Mouse (Mus musculus) liver, embryonic 13.5 days (tissue): ENCODE measurements around the gene Fgfr2. TPM values are rescaled to one million over a fixed set of nuclear protein-coding genes. Genes with fewer than 3 reads are reported as not detected.

ENCODE experiments used
- ATAC-seq: fragments of 200-750 bp; cut with Nextera tagmentation; 2 replicates; pipeline ENCODE4 v1.8.0; 2017; ENCODE audit warnings: low read depth, mild to moderate bottlenecking, moderate number of reproducible peaks, moderate library complexity
- DNase-seq: peaks from one replicate; pipeline ENCODE4 v3.0.0; 2022
- H3K27ac ChIP-seq: fragments of 300-500 bp; sonication (generic); 2 replicates; pipeline ENCODE4 v1.5.1; 2015; ENCODE audit warnings: moderate library complexity, mild to moderate bottlenecking, inconsistent platforms
- H3K27me3 ChIP-seq: fragments of 300-500 bp; sonication (generic); 2 replicates; pipeline ENCODE4 v1.6.1; 2015; ENCODE audit warnings: mild to moderate bottlenecking, inconsistent platforms
- H3K36me3 ChIP-seq: fragments of 300-500 bp; sonication (generic); 2 replicates; pipeline ENCODE4 v1.6.1; 2015; ENCODE audit warnings: mild to moderate bottlenecking, inconsistent platforms
- H3K4me1 ChIP-seq: fragments of 300-500 bp; sonication (generic); replicated peaks from 2 replicates; pipeline ENCODE4 v1.6.1; 2015; ENCODE audit warnings: inconsistent platforms
- H3K4me2 ChIP-seq: fragments of 300-500 bp; sonication (generic); 2 replicates; pipeline ENCODE4 v1.6.1; 2015; ENCODE audit warnings: inconsistent platforms, mild to moderate bottlenecking, moderate library complexity
- H3K4me3 ChIP-seq: fragments of 300-500 bp; sonication (generic); replicated peaks from 2 replicates; pipeline ENCODE4 v1.5.1; 2015; ENCODE audit warnings: mild to moderate bottlenecking, inconsistent platforms
- H3K9ac ChIP-seq: fragments of 300-500 bp; sonication (generic); 2 replicates; pipeline ENCODE4 v1.6.1; 2015; ENCODE audit warnings: mild to moderate bottlenecking, inconsistent platforms
- H3K9me3 ChIP-seq: fragments of 300-500 bp; sonication (generic); replicated peaks from 2 replicates; pipeline ENCODE4 v1.6.1; 2016; ENCODE audit warnings: inconsistent platforms
- WGBS: fragments of 180-500 bp; shearing (Covaris S2); methylation state at CpG from one replicate; pipeline ENCODE4 v1.1.7; 2015; ENCODE audit not compliant: insufficient replicate concordance; 5-methylcytosine and 5-hydroxymethylcytosine counted together
- polyA plus RNA-seq: library from polyadenylated mRNA; unstranded; fragments of >200 nt; fragmentation: Nextera tagmentation; extraction: Ambion mirVana; gene quantifications from 2 replicates; pipeline ENCODE4 v1.2.1, GENCODE M21; 2015

The Fgfr2 gene
- polyA plus RNA-seq, 1 experiment from 2014 or later = 8.9 TPM

DNA sequence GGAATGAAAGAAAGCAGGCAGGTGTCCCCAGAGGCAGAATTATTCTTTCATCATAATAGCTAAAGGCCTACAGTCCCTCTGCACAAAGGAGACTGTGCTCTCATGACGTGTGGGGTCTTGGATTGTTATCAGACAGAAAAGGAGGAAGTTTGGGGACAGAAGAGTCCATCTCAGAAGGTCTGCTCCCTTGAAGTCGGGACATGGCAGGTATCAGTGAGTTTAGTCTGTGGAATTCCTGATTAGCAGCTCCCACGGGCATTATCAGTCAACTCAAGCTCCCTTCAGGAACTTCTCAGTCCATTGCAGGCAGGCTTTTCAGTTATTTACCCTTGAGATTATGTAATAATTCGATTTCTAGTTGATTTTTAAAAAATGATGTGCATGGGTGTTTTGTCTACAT, 2559.3 kb downstream of the Fgfr2 start:
- no peaks in the 10 kb centered on the region for H3K9me3 ChIP-seq
- H3K36me3 ChIP-seq = no peaks in the 10 kb centered on the region
- no peak overlapping the region for H3K27ac ChIP-seq
- no peaks in the 10 kb centered on the region for H3K27me3 ChIP-seq
- ATAC-seq (no peak), DNase-seq (no peak)
- H3K9ac ChIP-seq = no peak overlapping the region
- H3K4me3 ChIP-seq = no peak overlapping the region
- H3K4me1 ChIP-seq = peaks cover 35% of the 10 kb centered on the region
- H3K4me2 ChIP-seq = no peak overlapping the region
- WGBS = 21% methylated on average over 4 of the region's 4 CpGs

DNA sequence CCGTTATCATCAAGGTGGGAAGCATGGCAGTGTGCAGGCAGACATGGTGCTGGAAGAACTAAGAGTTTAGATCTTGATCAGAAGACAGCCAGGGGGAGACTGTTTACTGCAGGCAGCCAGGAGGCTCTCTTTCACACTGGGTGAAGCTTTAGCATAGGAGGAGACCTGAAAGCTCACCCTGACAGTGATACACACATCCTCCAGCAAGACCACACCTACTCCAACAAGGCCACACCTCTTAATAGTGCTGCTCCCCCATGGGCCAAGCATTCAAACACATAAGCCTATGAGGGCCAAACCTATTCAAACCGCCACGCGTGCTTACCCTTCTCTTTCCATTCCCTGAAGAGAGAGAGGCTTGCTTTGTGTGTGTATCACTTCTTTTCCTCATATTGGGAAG, 2559.9 kb downstream of the Fgfr2 start:
- DNase-seq (no peak), ATAC-seq (peak; percentile 61)
- Histone ChIP-seq H3K4me3 (no peak overlapping the region), H3K36me3 (no peaks in the 10 kb centered on the region), H3K9me3 (no peaks in the 10 kb centered on the region), H3K27me3 (no peaks in the 10 kb centered on the region), H3K4me1 (peaks cover 33% of the 10 kb centered on the region), H3K9ac (no peak overlapping the region), H3K4me2 (no peak overlapping the region), H3K27ac (no peak overlapping the region)
- WGBS = 82% methylated on average over 4 of the region's 4 CpGs

DNA sequence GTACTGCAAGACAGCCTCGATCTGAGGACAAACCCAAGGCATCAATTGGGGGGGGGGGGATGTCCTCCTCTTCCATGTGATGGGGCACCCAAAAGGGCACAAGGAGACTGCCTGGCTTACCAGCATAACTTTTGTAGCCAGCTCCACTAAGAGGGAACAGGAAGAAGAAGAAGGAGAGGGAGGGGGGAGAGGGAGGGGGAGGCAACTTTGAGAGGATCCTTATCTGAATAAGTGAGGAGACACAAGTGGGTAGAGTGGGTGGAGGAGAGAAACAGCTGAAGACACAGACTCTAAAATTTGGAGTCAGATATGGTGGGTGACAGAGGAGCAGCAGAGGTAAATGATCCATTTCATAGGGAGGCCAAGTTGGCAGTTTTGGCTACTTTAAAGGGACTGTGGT, 2562.2 kb downstream of the Fgfr2 start:
- Histone ChIP-seq H3K27me3 (no peaks in the 10 kb centered on the region), H3K9me3 (no peaks in the 10 kb centered on the region), H3K36me3 (no peaks in the 10 kb centered on the region), H3K4me1 (peaks cover 33% of the 10 kb centered on the region), H3K4me3 (no peak overlapping the region), H3K4me2 (no peak overlapping the region), H3K9ac (no peak overlapping the region), H3K27ac (no peak overlapping the region)
- ATAC-seq = peak; percentile 71
- no peak for DNase-seq
- WGBS = 50% methylated on average over 1 of the region's 1 CpGs

DNA sequence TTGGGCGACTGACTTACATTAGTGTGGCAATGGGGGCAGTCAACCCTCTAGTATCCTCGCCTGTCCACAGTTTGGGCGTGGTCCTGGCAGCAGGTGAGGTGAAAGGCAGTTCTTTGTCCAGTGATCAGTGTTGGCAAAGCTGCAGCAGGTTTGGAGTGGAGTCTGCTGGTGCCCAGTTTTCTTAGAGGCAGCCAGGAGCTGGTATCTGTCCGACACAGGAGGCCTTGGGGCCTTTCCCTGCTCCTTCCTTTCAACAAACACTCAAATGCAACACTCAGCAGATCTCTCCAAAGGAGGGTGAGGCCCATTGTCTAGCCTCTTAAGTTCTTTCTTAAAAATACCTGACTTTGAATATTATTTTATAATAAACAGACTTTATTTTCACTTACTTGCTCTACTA, 2564.6 kb downstream of the Fgfr2 start:
- no peaks in the 10 kb centered on the region for H3K9me3 ChIP-seq
- H3K9ac ChIP-seq = no peak overlapping the region
- H3K27me3 ChIP-seq = no peaks in the 10 kb centered on the region
- peaks cover 23% of the 10 kb centered on the region for H3K4me1 ChIP-seq
- 53% methylated on average over 4 of the region's 4 CpGs for WGBS
- ATAC-seq (no peak), DNase-seq (no peak)
- no peak overlapping the region for H3K4me3 ChIP-seq
- H3K4me2 ChIP-seq = no peak overlapping the region
- no peaks in the 10 kb centered on the region for H3K36me3 ChIP-seq
- H3K27ac ChIP-seq = no peak overlapping the region

DNA sequence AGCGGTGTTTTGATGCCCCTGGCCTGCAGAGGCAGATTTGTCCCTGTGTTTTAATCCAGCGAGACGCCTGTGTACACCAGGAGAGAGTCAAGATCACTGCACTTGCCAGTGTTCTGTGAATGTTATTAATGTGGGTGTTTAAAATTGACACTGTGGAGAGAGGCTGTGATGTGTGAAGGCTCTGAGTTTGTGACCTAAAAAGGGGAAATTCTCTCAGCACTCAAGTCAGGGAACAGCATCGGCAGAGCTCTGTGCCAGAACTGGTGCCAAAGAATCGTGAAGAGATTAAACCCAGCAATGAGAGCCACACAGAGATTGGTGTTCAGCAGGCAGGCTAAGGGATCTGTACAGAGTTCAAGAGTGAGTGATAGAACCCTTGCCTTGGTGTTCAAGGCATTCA, 2567.6 kb downstream of the Fgfr2 start:
- no peak for DNase-seq
- peaks cover 8% of the 10 kb centered on the region for H3K4me1 ChIP-seq
- no peak overlapping the region for H3K4me3 ChIP-seq
- no peaks in the 10 kb centered on the region for H3K36me3 ChIP-seq
- no peaks in the 10 kb centered on the region for H3K9me3 ChIP-seq
- no peak overlapping the region for H3K4me2 ChIP-seq
- ATAC-seq = no peak
- no peak overlapping the region for H3K9ac ChIP-seq
- peaks cover 6% of the 10 kb centered on the region; the same call in 1 of the 2 replicates for H3K27me3 ChIP-seq
- H3K27ac ChIP-seq = no peak overlapping the region
- 73% methylated on average over 5 of the region's 5 CpGs for WGBS

DNA sequence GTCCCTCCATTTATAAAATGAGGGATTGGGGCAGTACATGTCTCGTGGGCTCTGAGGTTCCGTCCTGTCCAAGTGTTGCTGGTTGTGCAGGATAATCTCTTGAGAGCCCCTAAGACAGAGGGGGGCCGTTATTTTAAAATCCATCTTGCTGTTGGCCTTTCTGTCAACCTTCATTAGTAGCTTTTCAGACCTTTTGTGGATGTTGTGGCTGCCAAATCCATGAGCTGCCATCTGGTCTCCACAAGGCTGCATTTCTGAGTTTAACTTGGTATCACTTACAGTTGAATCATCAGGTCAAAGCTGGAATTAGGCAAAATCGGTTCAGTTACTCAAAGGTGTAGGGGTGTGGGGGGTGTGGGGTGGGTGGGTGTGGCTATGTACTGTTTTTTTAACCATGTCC, 2569.8 kb downstream of the Fgfr2 start:
- no peak overlapping the region for H3K27ac ChIP-seq
- H3K9me3 ChIP-seq = no peaks in the 10 kb centered on the region
- 62% methylated on average over 4 of the region's 4 CpGs for WGBS
- no peaks in the 10 kb centered on the region for H3K4me1 ChIP-seq
- H3K9ac ChIP-seq = no peak overlapping the region
- H3K27me3 ChIP-seq = peaks cover 6% of the 10 kb centered on the region; the same call in 1 of the 2 replicates
- no peaks in the 10 kb centered on the region for H3K36me3 ChIP-seq
- ATAC-seq = no peak
- DNase-seq = no peak
- no peak overlapping the region for H3K4me2 ChIP-seq
- no peak overlapping the region for H3K4me3 ChIP-seq

DNA sequence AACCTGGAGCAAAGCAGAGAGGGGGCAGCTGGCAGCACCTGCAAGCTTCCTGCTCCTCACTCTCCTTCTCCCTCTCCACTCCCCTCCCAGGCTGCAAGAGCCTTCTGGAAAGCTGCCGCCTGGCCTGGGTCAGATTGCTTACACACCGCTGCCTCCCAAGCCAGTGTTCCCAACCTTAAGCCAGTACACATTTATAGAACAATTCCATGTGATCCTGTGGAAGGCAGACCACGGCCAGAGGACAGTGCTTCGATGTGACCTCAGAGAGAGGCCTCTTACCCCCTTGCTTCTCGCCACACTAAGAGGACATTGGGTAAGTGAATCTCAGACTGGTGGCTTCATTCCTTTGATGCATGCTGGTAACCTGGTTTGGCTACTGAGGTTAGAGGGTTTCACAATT, 2570.4 kb downstream of the Fgfr2 start:
- H3K4me3 ChIP-seq = no peak overlapping the region
- H3K27me3 ChIP-seq = peaks cover 6% of the 10 kb centered on the region; the same call in 1 of the 2 replicates
- H3K4me1 ChIP-seq = peaks cover 2% of the 10 kb centered on the region
- no peak overlapping the region for H3K9ac ChIP-seq
- ATAC-seq (no peak), DNase-seq (no peak)
- no peak overlapping the region for H3K27ac ChIP-seq
- no peaks in the 10 kb centered on the region for H3K36me3 ChIP-seq
- WGBS = 59% methylated on average over 5 of the region's 5 CpGs
- no peak overlapping the region for H3K4me2 ChIP-seq
- H3K9me3 ChIP-seq = no peaks in the 10 kb centered on the region

DNA sequence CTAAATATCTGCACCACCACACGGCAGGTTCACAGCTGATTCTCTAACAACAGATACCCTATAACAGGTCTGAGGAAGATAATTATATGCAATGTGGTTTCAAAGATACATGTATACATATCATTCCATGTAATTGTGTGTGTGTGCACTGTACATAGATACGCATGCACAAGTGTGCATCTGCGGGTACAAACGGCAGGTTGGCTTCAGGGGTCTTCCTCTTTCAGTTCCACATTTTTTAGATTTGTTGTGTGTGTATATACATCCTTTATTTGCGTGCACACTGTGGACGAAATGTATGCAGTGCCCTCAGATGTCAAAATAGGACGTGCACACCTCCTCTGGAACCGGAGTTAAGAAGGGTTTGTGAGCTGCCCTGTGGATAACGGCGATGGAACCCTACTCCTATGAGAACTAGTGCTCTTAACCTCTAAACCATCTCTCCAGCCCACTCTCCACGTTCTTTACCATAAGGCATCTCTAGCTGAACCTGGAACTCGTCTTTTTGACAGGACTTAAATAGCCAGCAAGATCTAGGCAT, 2575.4 kb downstream of the Fgfr2 start:
- Histone ChIP-seq H3K9ac (peak overlapping the region; percentile 95; the same call in 1 of the 2 replicates), H3K27ac (peak overlapping the region; percentile 99; the same call in 1 of the 2 replicates)
- no peak for ATAC-seq

DNA sequence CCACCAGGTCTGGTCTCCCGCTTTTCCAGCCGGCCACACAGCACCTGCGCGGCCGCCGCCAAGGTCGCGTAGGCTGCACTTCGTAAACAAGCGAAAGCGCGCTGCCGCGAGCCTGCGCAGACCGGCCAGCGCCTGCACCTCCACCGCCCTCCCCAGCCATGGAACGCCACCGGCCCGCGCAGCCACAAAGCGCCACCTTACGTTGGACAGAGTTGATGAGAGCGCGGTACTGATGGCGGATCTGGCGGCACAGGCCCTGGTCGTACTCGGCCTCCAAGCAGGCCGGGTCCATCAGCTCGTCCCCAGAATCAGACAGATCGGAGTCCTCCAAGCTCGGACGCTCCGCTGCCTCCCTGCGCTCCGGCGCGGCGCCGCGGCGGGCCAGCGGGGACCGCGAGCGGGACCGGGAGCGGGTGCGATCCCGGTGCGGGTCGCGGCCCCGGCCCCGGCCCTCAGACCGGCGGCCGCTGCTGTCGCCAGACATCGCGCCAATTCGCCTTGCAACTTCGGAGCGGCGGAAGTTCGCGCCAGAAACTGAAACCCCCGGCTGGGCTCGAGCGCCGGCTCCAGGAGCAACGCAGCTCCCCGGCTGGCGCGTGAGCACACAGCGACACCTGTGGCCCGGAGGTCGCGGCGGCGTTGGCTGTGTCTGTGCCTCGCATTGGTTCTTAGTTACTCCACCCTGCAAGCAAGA, 2576.2 kb downstream of the Fgfr2 start:
- peak; percentile 95 for ATAC-seq
- peak overlapping the region; percentile 93 for H3K4me3 ChIP-seq
- peak; percentile 87 for DNase-seq
- WGBS = under 1% methylated on average over 75 of the region's 84 CpGs
- H3K27me3 ChIP-seq = peaks cover 3% of the 10 kb centered on the region; the same call in 1 of the 2 replicates
- H3K36me3 ChIP-seq = peaks cover 34% of the 10 kb centered on the region
- H3K27ac ChIP-seq = peak overlapping the region; percentile 99
- peaks cover 27% of the 10 kb centered on the region for H3K4me1 ChIP-seq
- H3K9me3 ChIP-seq = no peaks in the 10 kb centered on the region
- H3K4me2 ChIP-seq = peak overlapping the region; percentile 80
- peak overlapping the region; percentile 95 for H3K9ac ChIP-seq

More for the DNA sequence above, 2575.4 kb downstream of the Fgfr2 start:
- no peak for DNase-seq
- H3K36me3 ChIP-seq = peaks cover 26% of the 10 kb centered on the region
- 62% methylated on average over 12 of the region's 12 CpGs for WGBS
- H3K4me3 ChIP-seq = peak overlapping the region; percentile 93
- H3K9me3 ChIP-seq = no peaks in the 10 kb centered on the region
- peaks cover 27% of the 10 kb centered on the region for H3K4me1 ChIP-seq
- peaks cover 4% of the 10 kb centered on the region; the same call in 1 of the 2 replicates for H3K27me3 ChIP-seq
- H3K4me2 ChIP-seq = peak overlapping the region; percentile 80

DNA sequence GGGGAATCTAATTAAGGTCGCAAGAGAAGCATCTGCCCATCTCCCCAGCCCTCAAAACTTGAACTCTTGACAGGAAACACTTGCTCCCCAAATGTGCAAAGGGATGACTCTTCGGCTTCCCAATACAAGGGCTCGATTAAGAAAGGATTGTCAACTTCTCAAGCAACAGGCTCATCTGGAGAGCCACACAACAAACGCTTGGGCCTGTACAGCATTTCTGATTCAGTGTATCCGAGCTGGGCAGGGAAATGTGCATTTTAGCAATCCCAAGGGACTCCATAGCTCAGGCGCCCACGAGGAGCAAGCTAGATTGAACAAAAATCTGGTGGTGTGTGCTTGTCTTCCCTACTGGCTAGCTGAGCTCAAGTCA, 2576.7 kb downstream of the Fgfr2 start:
- Histone ChIP-seq H3K4me3 (peak overlapping the region; percentile 93), H3K4me1 (peaks cover 27% of the 10 kb centered on the region), H3K36me3 (peaks cover 39% of the 10 kb centered on the region), H3K4me2 (peak overlapping the region; percentile 80), H3K9ac (peak overlapping the region; percentile 95), H3K9me3 (no peaks in the 10 kb centered on the region), H3K27ac (peak overlapping the region; percentile 99), H3K27me3 (no peaks in the 10 kb centered on the region; the same call in 1 of the 2 replicates)
- 3% methylated on average over 7 of the region's 7 CpGs for WGBS
- no peak for DNase-seq
- ATAC-seq = peak; percentile 8

DNA sequence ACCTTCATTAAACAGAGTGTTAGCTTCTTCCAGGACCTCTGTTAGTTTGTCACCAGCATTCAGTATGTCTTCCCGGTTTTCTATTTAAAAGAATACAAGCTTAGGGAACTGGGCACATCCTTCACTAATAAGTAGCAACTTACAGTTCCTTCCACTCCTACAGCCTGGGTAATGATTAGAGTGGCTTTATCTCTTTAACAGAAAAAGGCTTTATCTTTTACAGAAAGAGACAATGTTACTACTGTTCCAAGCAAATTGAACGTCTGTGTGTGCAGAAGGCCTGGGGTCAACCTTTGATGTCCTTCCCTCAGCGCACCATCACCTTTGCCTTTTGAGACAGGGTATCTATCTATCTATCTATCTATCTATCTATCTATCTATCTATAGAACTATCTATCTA, 2577.3 kb downstream of the Fgfr2 start:
- Histone ChIP-seq H3K4me1 (peaks cover 27% of the 10 kb centered on the region), H3K27me3 (no peaks in the 10 kb centered on the region; the same call in 1 of the 2 replicates), H3K36me3 (peaks cover 43% of the 10 kb centered on the region), H3K9ac (peak overlapping the region; percentile 95), H3K9me3 (no peaks in the 10 kb centered on the region), H3K4me2 (peak overlapping the region; percentile 80), H3K27ac (peak overlapping the region; percentile 99), H3K4me3 (peak overlapping the region; percentile 93)
- ATAC-seq (no peak), DNase-seq (no peak)
- WGBS = 40% methylated on average over 3 of the region's 3 CpGs

DNA sequence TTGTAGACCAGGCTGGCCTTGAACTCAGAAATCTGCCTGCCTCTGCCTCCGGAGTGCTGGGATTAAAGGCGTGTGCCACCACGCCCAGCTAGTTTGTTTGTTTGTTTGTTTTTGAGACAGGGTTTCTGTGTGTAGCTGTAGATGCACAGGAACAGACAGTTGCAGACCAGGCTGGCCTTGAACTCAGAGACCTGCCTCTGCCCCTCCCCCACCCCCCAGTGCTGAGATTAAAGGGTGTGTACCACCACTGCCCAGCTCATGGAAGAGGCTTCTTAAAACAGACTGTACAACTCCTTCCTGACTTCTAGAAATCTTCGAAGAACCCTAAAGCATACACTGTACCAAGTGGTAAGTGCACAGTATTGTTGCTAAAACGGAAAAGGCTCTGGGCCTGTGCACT, 2577.7 kb downstream of the Fgfr2 start:
- Histone ChIP-seq H3K4me3 (peak overlapping the region; percentile 93), H3K27ac (peak overlapping the region; percentile 99), H3K27me3 (no peaks in the 10 kb centered on the region; the same call in 1 of the 2 replicates), H3K9me3 (no peaks in the 10 kb centered on the region), H3K9ac (peak overlapping the region; percentile 95), H3K4me2 (peak overlapping the region; percentile 80), H3K4me1 (peaks cover 27% of the 10 kb centered on the region), H3K36me3 (peaks cover 46% of the 10 kb centered on the region)
- WGBS = 84% methylated on average over 5 of the region's 5 CpGs
- DNase-seq = no peak
- ATAC-seq = no peak
